16 mouse cellular contexts compared by ENCODE assay signal in the genomic region with DNA sequence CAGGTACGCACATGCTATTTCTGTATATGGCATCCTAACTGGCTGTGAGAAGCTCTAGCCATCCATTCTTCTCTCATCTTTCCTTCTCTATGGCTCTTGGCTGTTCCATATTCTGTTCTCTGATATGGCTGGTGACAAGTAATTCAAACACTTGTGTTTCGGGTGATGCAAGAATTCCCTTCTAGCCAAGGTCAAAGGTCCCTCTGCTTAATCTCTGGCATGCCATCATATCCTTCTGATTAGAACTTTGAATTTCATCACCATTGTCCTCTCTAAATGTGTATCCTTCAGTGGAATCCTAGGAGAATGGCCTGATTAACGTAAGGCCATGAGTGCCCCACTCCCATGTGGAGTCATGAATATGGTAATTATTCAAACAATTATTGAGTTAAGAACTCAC.
"Had no signal": no experiment of that assay in that cellular context is flagged by ENCODE, and none has a peak within 500 bp of the region (broad histone marks: within the 10 kb centered on the region; RNA-seq: fewer than 3 reads in every experiment).

No protein-coding gene starts in this region.

- H3K4me3 ChIP-seq: neural tube, embryonic 13.5 days; neural tube, embryonic 15.5 days; stomach, embryonic 15.5 days had no signal

- DNase-seq: retina, postnatal 1 day; right cerebral cortex, adult 18-20 months; right cerebral cortex, postnatal 14 days; right cerebral cortex, postnatal 25 days; right cerebral cortex, postnatal 4 days; spleen, adult 18-20 months; thymus, adult 18-20 months; thymus, adult 2 months; thymus, postnatal 14 days; thymus, postnatal 25 days; thymus, postnatal 36 days; thymus, postnatal 4 days had no signal

- H3K27me3 ChIP-seq: neural tube, embryonic 13.5 days; neural tube, embryonic 15.5 days; stomach, embryonic 15.5 days had no signal

- H3K4me1 ChIP-seq: stomach, embryonic 15.5 days had no signal

- H3K27ac ChIP-seq: neural tube, embryonic 13.5 days; neural tube, embryonic 15.5 days; stomach, embryonic 15.5 days; stomach, postnatal 0 days had no signal

- H3K4me2 ChIP-seq: neural tube, embryonic 13.5 days; neural tube, embryonic 15.5 days; stomach, embryonic 15.5 days had no signal

- H3K9ac ChIP-seq: neural tube, embryonic 13.5 days; neural tube, embryonic 15.5 days; stomach, embryonic 15.5 days had no signal

- H3K9me3 ChIP-seq: neural tube, embryonic 13.5 days; neural tube, embryonic 15.5 days; stomach, embryonic 15.5 days had no signal

- H3K36me3 ChIP-seq: neural tube, embryonic 13.5 days; neural tube, embryonic 15.5 days; stomach, embryonic 15.5 days had no signal
